Mouse (Mus musculus): Measurements from ENCODE around the gene Mab21l3.

Mab21l3 gene

DNA sequence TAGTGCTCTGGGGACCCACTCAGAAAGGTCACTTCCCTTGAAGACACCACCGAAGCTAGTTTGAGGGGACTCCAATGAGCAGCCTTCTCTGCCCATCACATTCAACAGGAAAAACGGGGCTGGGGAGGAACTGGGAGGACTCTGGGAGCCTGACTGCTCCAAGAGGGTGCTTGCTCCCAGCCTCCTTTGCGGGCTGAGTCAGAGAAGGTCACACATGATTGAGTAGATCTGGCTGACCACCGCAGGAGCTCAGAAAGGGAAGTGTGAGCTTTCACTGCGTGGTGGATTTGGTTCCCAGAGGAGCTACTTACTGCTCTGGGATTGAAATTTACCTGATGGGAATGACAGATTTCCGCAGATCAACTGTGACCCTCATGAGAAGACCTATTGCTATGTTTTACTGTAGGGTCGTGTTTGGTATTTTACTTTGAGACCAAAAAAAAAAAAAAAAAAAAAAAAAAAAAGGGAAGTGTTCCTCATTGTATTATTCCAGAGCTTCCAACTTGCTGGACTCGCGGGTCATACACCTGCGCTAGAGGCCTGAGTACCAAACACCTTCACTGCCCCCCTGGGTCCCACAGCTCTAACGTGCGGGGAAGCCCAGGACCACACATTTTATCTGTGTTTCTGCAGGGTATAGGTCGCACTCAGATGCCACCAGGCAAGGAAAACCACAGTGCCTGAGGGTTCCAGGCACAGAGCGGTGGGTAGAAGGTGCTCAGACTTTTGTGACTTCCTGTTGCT, 48.7 kb downstream of the Mab21l3 start:
- peak; percentile 5 to 13 for DNase-seq

DNA sequence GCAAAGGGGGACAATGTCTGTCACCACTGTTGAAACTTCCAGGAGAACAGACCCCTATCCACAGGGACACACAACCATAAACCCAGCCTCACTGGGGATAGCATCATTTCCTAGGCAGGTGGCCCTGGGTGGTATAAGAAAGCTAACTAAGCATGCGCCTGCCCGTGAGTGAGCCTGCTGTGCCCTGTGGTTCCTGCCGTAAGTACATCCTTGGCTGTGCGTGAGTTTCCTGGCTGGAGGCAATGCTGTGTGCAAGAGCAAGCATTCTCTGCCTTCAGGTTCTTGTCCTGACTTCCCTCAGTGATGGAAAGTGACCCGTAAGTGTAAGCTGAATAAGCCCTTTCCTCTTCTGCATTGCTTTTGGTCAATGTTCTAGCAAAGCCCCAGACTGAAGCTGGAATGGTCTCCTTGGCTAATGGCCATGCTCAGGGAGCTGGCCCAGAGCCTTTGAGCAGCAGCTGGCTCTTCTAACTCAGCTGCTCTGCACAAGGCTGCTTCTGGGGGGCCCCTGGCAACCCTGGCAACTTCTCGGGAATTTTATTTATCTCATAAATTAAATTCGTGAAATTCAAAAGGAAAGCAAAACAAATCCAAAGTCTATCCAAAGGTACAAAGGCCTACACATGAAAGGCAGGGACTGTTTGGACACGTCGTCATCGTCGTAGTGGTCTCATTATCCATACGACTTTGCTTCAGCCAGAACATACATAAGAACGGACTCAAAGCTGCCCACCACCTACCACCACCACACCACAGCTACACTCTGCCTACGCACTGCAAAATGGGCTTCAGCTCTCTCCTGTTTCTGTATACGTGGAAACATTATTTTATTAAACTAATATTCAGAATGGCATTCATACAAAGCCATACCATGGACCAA, 50.7 kb downstream of the Mab21l3 start:
- DNase-seq = no peak

DNA sequence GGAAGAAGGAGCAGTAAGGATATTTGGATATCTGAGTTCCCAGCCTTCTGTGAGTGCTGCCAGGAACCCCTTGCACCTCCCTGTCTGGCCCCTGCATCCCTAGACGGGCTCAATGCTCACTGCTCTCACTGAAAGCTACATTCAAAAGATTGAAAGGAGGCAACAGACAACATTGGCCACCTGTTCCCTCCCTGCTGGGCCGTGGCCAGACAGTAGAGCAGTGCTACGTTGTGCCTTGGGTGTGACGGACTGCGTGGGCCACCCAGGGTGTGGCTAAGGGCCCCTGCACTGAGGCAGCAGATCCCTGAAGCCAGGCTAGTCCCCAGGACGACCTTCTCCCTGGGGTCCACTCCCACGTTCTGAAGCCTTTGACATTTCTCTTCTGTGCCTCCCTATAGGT, 52.5 kb downstream of the Mab21l3 start:
- no peak for DNase-seq

DNA sequence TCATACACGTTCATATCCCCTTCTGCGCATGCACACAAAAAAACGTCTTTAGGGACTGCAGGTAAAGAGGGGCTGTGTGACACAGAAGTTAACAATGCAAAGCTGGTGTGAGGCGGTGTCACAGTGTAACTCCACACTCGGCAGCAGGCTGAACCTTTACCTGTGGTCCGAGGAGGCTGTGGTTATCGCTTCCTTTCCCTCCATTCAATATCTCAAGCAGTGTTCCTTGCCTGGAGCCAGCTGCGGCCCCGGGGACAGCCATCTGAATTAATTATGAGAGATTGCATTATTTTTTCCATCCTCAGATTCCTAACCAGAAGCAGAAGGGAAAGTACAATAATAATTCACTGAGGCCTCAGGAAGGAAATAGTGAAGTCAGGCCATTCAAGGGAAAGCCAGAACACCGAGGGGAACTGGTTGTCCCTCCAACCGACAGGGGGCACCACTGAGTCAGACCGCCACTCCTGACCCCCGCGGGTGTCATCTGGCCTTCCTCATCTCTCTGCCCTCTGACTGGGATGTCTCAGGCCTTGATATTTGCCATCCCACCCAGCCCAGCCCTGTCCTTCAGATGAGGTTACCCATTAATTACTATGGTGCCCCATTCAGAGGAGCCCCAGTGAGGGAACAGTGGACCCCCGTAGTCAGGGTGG, 53.2 kb downstream of the Mab21l3 start:
- no peak for DNase-seq

DNA sequence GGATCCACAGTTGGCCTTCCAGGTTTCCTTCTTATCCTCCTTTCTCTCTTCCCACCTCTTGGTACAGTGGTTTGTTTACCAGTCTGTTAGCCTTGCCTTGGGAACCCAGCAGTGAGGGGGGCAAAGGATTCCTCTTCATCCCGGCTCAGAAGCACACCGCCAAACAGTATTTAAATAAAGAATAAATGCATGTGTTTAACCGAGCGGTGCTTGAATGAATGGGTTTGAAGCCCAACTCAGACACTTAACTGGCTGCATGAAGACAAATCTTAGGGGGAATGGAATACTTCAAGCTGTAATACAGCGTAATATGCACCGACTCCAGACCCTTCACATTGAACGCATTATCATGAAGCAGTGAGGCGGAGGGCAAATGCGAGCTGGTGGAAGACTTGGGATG, 54.1 kb downstream of the Mab21l3 start:
- DNase-seq = no peak

DNA sequence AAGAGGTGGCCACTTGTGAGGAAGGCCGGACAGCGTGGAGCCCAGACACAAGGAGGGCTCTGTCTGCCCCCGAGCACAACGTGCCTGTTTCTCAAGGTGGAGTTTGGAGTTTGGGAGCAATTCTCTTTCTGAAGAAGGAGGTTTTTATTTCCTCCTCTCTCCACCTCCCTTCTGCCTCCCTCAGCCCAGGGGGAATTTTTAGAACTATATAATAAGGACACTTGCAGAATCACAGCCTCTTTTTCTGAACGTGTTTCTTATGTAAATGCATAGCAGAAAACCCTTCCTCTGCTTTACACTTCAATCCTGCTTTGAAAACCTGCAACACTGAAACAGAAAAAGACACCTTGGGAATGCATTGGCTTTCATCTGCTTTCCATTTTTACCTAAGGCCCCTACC, 54.7 kb downstream of the Mab21l3 start:
- DNase-seq = no peak

DNA sequence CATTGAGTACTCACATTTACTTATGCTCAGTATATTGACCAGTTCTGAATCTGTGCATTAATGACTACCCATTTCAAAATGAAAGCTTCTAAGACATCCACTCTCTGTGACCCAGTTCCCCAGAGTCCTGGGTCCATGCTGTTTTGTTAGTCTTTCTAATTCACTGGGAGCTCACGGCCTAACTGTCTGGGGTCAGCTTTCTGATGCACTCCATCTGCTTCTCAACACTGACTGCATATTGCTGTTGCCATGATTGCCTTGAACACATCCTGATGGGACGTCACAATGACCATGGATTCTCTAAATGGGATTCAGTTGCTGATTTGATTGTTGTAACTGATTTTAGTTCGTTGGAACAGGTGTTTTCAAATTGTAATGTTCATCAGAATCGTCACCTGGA, 56.6 kb downstream of the Mab21l3 start:
- DNase-seq = no peak

DNA sequence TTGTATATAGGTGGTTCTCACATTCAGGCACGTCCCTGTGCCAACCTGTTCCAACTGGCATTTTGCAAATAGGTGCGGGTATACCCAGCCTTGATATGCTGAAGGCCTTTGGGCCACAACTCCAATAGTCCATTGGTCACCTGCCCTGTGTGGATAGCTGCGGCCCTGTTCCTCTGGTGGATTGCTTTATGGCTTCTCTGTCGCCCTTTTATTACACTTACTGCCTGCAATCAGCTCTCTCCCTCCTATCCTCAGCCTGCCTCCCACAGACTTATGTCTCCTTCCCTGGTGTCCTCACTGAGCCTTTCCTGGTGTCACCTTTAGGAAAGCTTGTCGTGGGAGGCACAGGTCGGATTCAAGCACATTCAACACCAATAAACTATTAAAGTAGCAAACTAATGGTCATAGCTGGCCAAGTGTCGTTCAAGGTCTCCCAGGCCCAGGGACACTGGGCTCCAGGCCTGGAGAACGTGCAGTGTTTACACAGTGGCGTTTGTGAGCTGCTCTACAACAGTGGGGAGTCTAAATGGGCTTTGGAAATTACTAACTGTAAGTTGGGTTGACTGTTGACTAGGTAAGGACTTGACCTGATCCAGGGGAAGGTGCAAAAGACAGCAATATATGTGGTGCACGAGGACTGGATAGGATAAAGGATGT, 63.9 kb downstream of the Mab21l3 start:
- DNase-seq = no peak

DNA sequence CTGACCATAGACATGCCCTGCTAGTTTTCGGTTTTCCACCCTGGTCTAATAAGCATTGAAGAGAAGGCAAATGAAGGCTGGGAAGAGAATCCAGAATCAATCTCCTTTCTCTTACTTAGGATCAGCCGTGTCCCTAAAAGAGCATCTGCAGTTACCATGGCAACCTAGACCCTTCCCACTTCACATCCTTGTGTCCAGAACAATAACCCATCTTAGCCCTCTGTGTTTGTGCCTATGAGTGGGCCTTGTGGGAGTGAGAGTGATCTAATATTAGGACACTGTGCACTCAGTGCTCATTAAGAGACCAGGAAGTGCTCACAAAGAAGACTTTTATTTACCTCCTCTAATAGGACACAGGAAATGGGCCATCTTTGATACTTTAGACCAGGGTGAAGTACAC, 65.0 kb downstream of the Mab21l3 start:
- no peak for DNase-seq

DNA sequence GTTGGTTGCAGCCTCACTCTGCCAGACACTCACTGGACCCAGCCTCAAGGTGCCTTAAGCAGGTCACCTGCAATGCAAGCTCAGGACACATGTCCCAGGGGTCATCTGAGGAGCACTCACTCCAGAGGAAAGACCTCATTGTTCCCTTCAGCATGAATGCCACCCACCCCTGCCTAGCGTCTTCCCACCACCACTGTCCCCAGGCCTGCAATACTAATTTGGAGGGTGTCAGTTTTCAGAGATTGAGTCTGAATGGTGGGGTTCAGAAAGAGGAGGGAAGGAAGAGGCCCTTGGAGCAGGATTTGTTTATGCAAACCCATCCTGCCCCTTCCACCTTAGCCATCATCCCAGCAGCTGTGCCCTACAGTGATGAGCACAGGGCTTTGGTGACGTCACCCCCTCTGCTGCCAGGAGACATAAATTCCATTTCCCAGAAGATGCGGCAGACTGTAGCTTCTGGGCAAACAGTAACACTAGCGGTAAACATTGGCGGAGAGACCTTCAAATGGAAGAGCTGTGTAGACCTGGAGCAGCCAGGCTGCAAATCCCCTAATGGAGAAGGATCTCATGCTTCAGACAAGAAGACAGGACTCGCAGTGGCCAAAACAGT, 67.8 kb downstream of the Mab21l3 start:
- no peak for DNase-seq

DNA sequence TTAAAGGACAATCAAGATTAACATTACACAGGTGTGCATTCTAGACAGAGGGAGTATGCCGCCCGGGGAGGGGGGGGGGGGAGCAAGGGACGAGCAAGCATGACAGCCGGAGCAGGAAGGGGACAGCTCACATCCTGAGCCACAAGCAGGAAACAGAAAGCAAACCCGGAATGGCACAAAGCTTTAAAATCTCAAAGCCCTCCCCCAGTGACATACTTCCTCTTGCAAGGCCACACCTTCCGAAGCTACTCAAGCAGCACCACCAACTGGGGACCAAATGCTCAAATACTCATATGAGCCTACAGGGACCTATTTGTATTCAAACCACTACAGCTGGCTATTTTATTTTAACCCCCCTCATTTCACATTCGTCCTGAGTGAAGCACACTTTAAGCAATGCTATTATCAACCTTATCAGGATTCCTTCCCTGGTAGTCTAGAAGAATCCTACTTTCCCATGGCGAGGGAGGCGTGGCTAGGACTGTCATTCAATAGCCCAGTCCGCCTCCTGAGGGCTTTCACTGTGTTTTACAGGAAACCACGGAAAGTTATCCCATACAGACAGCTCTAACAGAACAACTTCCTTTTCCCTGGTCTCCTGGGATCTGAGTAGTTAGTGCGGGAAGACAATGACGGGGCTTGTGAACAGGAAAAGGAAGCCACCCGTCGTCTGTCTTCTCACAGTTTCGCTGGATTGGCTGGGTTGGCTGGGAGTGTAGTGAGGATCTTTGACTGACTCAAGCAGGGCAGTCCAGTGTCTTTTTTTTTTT, 69.7 kb downstream of the Mab21l3 start:
- no peak for DNase-seq

DNA sequence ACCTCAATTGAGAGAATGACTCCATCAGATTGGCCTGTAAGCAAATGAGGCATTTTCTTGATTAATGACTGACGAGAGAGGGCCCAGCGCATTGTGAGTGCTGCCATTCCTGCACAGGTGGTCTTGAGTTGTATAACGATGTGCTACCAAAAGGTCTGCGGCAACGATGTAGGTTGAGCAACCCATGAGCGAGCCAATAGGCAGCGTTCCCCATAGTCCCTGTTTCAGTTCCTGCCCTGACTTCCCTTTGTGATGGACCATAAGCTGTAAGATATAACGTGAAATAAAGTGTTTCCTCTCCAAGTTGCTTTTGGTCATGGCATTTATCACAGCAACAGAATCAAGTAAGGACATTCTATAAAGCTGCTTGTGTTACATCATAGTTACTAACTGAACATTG, 73.0 kb downstream of the Mab21l3 start:
- no peak for DNase-seq

DNA sequence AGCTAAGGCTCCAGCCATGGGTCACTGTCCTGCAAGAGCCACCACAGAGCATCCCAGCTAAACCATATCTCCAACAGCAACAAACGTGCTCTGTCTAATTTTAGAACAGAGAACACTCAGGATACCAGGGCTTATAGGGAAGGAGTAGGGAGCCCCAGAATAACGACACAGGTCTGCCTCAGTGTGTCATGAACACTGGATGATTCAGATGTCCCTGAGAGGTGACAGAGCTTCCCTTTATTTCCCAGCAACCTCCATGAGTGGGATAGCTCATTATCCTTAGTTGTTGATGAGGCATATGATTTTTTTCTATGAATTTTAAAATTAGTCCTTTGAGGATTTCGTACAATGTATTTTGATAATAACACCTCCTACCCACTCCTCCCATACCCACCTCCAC, 78.2 kb downstream of the Mab21l3 start:
- DNase-seq = no peak

DNA sequence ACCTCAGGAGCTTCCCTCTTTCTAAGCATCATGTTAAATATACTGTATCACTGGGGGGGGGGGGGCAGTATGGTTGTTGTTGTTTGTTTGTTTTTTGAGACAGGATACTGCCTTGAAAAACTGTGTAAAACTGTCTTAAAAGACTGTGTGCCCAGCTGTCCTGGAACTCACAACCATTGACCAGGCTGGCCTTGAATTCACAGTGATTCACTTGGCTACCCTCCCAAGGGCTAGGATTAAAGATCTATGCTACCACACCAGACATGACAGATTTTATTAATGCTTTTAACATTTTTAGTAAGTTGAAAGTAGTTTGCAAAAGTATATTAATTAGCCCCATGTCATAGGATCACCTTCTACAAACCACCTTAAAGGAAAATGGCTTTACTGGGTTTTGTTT, 85.2 kb downstream of the Mab21l3 start:
- DNase-seq = no peak

All from spleen, adult 18-20 months (tissue).